18 mouse cellular contexts compared by ENCODE assay signal in genomic region chr1:120374131-120374530, GRCm38 (mm10). TPM values are rescaled to one million over a fixed set of nuclear protein-coding genes. Genes with fewer than 3 reads are reported as not detected.
"Had no signal": no experiment of that assay in that cellular context is flagged by ENCODE, and none has a peak within 500 bp of the region (broad histone marks: within the 10 kb centered on the region; RNA-seq: fewer than 3 reads in every experiment).

No protein-coding gene starts in this region.

- DNase-seq: heart, postnatal 10 days; heart, postnatal 36 days; heart, postnatal 4 days; kidney, adult 11 months; kidney, adult 18-20 months; kidney, adult 2 months; kidney, adult 8-10 months; kidney, adult 9 months; kidney, postnatal 10 days; kidney, postnatal 14 days; kidney, postnatal 25 days; kidney, postnatal 36 days; kidney, postnatal 4 days; layer of hippocampus, adult 9-11 months; layer of hippocampus, postnatal 36 days had no signal

RNA-seq across cellular contexts. Expression of gene C1ql2, which starts 33.7 kb away (rescaled TPM):
- total RNA-seq: heart, postnatal 10 days; heart, postnatal 14 days; heart, postnatal 25 days; heart, postnatal 36 days; heart, postnatal 4 days; hematopoietic stem cell, adult 5-6 weeks had no signal
